Mouse (Mus musculus) cerebellum, postnatal 36 days (tissue): ENCODE measurements around the gene Hoxc6.

Experiments
- DNase-seq, 2 experiments: peaks; one replicate each; pipeline ENCODE4 v3.0.0; 2021 to 2022; ENCODE audit warnings: mixed read lengths in 2 of 2

Gene Hoxc6

DNA sequence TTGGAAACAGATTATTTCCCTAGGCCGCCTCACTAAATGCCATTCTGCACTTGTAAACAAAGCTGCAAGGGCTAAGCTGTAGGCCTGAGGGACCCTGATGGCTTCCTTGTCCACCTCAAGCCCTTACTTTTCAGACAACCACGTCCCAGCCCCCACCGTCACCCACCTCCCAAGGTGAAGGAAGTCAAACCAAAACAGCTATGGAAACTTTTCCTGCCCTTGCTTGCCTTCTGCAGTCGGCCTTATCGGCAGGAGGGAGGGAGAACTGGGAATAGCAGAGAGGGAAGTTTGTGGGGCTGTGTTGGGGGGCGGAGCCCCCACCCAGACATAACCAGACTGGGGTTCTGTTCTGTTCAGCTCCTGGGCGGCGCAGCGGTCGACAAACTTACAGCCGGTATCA lies 5.9 kb upstream of the Hoxc6 start:
- DNase-seq = no peak

GRCm38 (mm10) chr15:102992863-102993262 lies 5.2 kb upstream of the Hoxc6 start:
- no peak for DNase-seq

DNA sequence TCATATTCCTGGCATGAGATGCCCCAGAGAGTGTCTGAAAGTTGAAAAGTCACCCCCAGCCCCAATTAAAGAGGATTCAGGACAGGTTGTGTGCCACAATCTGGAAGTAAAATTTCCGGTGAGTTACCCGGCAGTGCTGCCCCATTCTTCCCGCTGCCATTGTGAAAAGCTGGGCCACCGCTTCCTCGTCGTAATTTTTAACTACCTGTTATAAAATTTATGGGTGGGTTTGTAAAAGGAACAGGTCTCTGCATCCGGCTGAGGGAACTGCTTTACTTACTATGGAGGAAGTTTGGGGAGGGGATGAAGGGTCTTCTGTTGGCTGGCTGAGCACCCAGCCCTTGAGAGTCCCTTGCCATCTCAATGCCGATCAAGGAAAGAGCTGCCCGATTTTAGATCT lies 1.5 kb upstream of the Hoxc6 start:
- no peak for DNase-seq

DNA sequence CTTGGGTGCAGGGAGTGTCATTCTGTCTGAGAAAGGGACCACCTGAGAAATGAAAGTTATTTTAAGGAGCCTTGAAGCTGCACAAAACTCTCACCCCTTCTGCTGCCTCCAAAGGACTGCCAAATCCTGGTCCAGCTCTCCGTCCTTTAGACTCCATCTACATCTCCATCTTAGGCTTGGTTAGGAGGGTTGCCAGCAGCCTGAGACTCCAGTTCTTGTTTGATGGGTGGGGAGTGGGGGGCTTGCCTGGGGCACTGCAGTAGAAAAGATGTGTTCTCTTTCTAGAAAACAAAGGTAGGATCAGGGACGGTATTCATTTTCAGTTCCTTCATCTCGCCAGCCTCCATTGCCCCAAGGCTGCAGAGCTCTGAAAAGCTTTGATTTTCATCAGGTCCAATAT lies 626 bp upstream of the Hoxc6 start:
- DNase-seq = no peak

DNA sequence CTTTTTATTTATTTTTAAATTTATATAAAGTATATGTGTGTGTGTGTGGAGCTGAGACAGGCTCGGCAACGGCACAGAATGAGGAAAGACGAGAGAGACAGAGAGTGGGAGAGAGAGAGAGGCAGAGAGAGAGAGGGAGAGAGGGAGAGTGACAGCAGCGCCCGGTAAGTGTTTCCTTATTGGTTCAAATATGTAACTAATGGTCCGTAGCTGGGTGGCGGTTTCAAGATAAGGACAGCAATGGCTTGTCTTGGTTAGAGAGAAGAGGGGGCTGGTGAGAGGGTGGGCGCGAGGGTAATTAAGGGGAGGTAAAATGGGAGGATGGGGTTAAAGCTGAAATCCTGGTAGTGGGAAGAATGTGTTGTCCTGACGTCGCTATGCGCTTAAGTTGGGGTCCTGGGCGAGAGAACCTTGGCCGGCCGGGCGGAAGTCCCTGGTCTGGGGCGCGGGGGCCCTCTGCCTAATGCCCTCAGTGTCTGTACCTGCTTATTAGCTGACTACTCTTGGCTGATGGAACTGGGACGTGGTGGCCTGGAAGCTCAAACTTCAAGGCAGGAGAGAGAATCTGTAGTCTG lies 638 bp downstream of the Hoxc6 start:
- DNase-seq = no peak

GRCm38 (mm10) chr15:102999183-102999831 lies 1.2 kb downstream of the Hoxc6 start:
- DNase-seq = peak; percentile 39 to 41

- DNase-seq = no peak
Observed at GRCm38 (mm10) chr15:102999955-103000354, 1.9 kb downstream of the Hoxc6 start.

DNA sequence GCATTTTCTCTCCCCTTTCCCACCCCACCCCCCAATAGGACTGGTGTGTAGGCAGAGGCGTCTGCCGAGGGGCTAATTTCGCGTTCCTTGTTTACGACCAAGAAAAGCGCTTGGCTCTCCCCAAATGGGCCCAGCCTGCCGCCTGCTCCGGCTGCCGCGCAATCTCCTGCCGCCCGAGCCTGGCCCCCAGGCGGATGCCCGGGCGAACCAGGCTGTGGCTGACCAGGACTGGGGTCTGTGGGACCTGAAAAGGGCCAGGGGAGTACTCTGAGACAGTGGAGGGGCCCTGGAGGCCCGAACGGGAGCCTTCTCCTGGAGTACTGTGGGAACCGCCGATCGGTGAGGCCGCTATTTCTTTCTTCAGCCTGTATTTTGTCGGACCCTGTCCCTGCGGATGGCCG lies 2.4 kb downstream of the Hoxc6 start:
- no peak for DNase-seq

- DNase-seq = no peak
Observed at GRCm38 (mm10) chr15:103001370-103001769, 3.3 kb downstream of the Hoxc6 start.

DNA sequence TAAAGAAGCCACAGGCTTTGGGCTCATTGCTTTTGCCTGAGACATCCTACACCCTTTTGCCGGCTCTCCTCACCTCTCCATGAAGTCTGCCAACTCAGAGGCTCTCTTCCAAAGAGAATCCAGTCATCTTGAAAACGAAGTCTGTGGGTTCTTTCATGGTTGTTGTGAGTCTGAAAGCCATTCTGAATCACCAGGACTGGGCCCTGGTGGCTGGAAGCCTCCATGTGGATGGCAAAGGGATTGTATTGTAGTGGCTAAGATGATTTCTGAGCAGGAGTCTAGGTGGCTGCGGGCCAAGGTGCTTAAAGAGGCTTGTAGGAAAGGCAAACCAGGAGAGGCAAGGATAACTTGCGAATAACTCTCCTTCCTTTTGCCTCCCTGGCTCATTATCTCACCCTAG lies 4.1 kb downstream of the Hoxc6 start:
- DNase-seq = no peak

- DNase-seq = no peak
Observed at GRCm38 (mm10) chr15:103002821-103003448, 4.9 kb downstream of the Hoxc6 start.

DNA sequence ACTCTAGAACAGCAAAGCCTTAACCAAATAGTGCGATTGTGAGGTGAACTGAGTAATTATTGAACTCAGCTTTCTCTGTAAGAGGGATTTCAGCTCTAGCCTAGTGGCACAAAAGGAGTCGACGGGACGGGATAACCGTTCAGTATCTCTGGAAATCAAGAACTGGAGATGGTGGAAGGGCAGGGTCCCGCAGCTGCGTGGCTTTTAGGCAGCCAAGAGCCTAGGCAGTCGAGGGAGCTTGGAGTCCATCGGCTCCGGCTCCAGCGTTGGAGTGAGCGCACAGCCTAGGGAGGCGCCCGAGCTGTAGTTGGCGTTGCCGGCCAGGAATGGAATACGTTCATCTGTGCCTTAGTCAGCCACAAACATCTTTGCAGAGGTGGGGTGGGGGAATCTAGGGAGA lies 7.3 kb downstream of the Hoxc6 start:
- DNase-seq = no peak

GRCm38 (mm10) chr15:103005797-103006196 lies 7.7 kb downstream of the Hoxc6 start:
- no peak for DNase-seq

- no peak for DNase-seq
Observed at GRCm38 (mm10) chr15:103006326-103006725, 8.3 kb downstream of the Hoxc6 start.

GRCm38 (mm10) chr15:103009265-103010111 lies 11.4 kb downstream of the Hoxc6 start:
- no peak for DNase-seq

DNA sequence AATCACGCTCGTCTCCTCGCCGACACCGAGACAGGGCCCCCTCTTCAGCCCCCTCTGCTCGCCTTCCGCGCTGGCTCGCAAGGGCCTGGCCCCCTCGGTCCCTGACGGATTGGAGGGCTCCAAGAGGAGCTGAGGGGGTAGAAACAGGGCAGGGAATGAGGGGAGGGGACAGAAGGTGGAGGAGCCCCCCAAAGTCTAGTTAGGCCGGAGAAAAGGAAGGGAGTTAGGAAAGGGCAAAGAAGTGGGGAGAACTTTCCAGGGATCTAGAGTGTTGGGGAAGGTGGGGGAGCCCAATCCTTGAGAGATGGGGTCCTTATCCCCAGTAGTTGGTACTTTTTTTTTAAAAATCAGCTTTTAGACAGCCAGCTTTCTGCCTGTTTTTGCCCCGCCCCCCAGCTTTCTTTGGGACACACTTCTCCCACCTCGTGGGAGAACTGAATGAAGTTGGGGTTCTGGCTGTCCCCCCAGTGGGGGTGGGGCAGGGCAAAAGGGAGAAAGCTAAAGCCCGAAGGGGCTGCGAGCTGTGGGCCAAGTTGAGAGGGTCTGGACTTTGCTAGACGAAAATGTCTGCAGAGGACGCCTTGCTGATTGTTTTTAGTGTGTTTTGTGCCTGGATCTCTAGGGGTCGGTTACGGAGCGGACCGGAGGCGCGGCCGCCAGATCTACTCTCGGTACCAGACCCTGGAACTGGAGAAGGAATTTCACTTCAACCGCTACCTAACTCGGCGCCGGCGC lies 12.2 kb downstream of the Hoxc6 start:
- DNase-seq = no peak

DNA sequence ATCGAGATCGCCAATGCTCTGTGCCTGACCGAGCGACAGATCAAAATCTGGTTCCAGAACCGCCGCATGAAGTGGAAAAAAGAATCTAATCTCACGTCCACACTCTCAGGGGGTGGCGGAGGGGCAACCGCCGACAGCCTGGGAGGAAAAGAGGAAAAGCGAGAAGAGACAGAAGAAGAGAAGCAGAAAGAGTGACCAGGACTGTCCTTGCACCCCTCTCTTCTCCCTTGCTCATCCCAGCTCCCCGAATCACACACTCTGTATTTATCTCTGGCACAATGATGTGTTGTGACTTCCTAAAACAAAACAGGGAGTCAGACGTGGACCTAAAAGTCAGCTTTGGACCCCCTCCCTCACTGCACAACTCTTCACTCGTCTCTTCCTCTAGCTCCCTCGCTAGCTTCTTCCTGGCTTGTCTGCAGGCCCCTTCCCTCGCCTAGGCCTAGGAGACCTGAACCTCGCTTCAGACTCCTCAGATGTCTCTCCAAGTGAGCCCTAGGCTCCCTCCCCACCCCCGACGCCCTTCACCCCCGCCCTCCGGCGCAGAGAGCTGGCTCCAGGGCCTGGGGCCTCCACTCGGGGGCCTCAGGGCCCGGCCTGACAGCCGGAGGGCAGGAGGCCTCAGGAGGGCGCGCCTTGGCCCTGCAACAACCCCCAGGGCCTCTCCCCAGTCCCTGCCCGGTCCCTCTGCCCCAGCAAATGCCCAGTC lies 12.9 kb downstream of the Hoxc6 start:
- no peak for DNase-seq

DNA sequence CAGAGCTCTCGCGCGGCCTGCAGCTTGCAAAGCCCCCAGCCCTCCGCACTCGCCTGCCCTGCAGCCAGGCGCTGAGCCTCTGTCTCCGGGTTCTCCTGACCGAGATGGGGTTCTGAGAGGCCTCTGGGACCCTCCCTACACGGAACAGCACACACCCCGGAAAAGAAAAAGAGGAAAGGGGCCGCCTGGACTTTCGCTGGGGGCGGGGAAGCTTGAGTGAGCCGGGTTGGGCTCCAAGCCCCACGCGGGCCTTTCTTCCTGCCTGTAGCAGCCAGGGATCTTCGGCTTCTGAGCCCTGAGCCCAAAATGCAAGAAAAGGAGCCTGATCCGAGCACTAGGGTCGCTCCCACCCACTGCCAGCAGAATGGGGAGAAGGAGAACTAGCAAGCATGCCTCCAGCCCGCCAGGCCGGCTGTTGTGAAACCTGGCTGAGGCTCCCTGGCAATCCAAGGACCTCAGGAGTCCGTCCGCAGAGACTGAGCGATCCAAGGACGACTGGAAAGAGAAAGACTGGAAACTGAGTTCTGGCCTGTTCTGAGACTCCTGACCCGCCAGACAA lies 13.9 kb downstream of the Hoxc6 start:
- no peak for DNase-seq

- DNase-seq = peak; percentile 33 to 34
Observed at GRCm38 (mm10) chr15:103013238-103013984, 15.4 kb downstream of the Hoxc6 start.

DNA sequence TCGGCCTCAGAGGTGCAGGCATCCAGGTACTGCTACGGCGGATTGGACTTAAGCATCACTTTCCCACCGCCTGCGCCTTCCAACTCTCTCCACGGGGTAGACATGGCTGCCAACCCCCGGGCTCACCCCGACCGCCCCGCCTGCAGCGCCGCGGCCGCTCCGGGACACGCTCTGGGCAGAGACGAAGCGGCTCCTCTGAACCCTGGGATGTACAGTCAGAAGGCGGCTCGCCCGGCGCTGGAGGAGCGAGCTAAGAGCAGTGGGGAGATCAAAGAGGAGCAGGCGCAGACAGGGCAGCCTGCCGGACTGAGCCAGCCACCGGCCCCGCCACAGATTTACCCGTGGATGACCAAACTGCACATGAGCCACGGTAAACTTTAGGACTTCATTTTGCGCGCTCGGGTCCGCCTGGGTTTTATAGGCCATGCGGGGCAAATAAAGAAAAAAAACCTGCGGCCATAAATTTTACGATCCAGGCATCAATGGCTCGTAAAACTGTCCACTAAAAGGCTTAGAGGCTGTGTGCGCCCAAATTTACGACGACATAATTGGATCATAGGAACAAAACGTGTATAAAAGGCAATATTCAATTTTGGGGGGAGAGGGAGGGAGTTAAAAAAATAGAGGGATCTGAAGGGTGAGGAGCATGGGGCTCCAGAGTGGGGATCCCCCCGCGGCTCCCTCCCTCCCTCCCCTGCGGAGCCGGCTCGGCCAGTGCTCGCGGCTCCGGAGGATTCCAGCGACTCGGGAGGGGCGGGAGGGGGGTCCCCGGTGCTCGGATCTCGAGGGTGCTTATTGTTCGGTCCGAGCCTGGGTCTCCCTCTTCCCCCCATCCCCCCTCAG lies 16.3 kb downstream of the Hoxc6 start:
- DNase-seq = no peak
